8 mouse cellular contexts compared by ENCODE assay signal in the genomic region with DNA sequence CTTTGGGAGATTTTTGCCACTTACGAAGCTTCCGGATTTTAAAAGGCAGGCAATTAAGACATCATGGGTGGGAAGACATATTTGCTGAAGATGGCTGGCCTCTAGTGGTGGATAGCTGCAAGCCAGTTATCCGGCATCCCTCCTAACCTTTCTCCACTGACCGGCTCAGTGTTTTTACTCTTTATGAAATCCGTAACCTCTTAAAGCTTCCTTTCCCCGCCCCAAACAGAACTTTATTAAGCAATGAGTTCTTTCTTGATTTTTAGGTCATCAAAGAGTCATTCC. TPM values are rescaled to one million over a fixed set of nuclear protein-coding genes. Genes with fewer than 3 reads are reported as not detected.
A peak's percentile ranks its signal among the peaks of the same experiment; 100 is the strongest.
DNase-seq lines count a peak whose midpoint lies in the region; ATAC-seq lines count a peak whose summit lies in the region.

No protein-coding gene starts in this region.

- H3K27me3 ChIP-seq in kidney, embryonic 15.5 days = no peaks in the 10 kb centered on the region
- no peaks in the 10 kb centered on the region for H3K27me3 ChIP-seq in lung, embryonic 16.5 days (ENCODE audit: control insufficient read depth, insufficient read depth, low read depth, low read length)

- H3K36me3 ChIP-seq in kidney, embryonic 15.5 days = no peaks in the 10 kb centered on the region
- H3K36me3 ChIP-seq in lung, embryonic 16.5 days (ENCODE audit: control insufficient read depth, insufficient read depth, low read length) = no peaks in the 10 kb centered on the region

- H3K4me3 ChIP-seq in kidney, embryonic 15.5 days (replicated peaks) = no peak overlapping the region
- H3K4me3 ChIP-seq in lung, embryonic 16.5 days (ENCODE audit: low read length) = no peak overlapping the region

- WGBS in kidney, embryonic 15.5 days = 55% methylated on average over 6 of the region's 6 CpGs
- WGBS in lung, embryonic 16.5 days = 46% methylated on average over 6 of the region's 6 CpGs

- no peak overlapping the region for H3K27ac ChIP-seq in kidney, embryonic 15.5 days
- no peak overlapping the region for H3K27ac ChIP-seq in lung, embryonic 16.5 days (ENCODE audit: low read length)

- 0 out of 2 replicates have a peak, but pooled peaks cover 3% of the 10 kb centered on the region for H3K4me1 ChIP-seq in kidney, embryonic 15.5 days
- no peaks in the 10 kb centered on the region for H3K4me1 ChIP-seq in lung, embryonic 16.5 days (replicated peaks; ENCODE audit: control insufficient read depth, insufficient read depth, low read length)

- no peak for ATAC-seq in kidney, embryonic 15.5 days (replicated peaks; ENCODE audit: low FRiP score)
- ATAC-seq in lung, embryonic 16.5 days (ENCODE audit: low read depth) = no peak
- no peak for ATAC-seq in erythroblast, adult 5-6 weeks (replicated peaks; ENCODE audit: low FRiP score, poor library complexity, severe bottlenecking)

- DNase-seq in adrenal gland, postnatal 36 days = peak; percentile 37 to 65
- DNase-seq in adrenal gland, postnatal 4 days (ENCODE audit: low spot score in 2 of 2) = no peak
- peak; percentile 68 for DNase-seq in kidney, adult 9 months
- DNase-seq in cerebellum, adult 8-10 months = peak; percentile 31
- DNase-seq in right cerebral cortex, postnatal 36 days (ENCODE audit: low spot score in 2 of 2) = no peak

- H3K4me2 ChIP-seq in kidney, embryonic 15.5 days = no peak overlapping the region
- H3K4me2 ChIP-seq in lung, embryonic 16.5 days (ENCODE audit: low read depth, low read length) = peak overlapping the region; percentile 29; the same call in 1 of the 2 replicates

- no peaks in the 10 kb centered on the region; the same call in 1 of the 2 replicates for H3K9me3 ChIP-seq in kidney, embryonic 15.5 days (replicated peaks)
- H3K9me3 ChIP-seq in lung, embryonic 16.5 days (ENCODE audit: control insufficient read depth, low read length) = no peaks in the 10 kb centered on the region

- no peak overlapping the region for H3K9ac ChIP-seq in kidney, embryonic 15.5 days
- H3K9ac ChIP-seq in lung, embryonic 16.5 days (ENCODE audit: low read length) = no peak overlapping the region

RNA-seq across cellular contexts. Expression of gene Morn4, which starts 17.0 kb away (rescaled TPM):
- total RNA-seq in adrenal gland, postnatal 36 days (2021) = 10 to 100 TPM in 1 of 2 experiments, 1 to 10 TPM in 1; 8.2 to 12.2 TPM
- 10 to 100 TPM; 15.0 to 16.0 TPM for total RNA-seq in adrenal gland, postnatal 4 days (2021)
- polyA plus RNA-seq in kidney, embryonic 15.5 days (2015; fragmentation: Nextera tagmentation; extraction: Ambion mirVana) = 29.6 TPM in 2 replicates
- polyA plus RNA-seq in lung, embryonic 16.5 days (2015; fragmentation: Nextera tagmentation; extraction: Ambion mirVana) = 16.5 and 18.5 TPM in 2 replicates
- total RNA-seq in erythroblast, adult 5-6 weeks (2015; ENCODE audit: low replicate concordance) = not detected in 2 replicates
- not detected in 2 replicates for total RNA-seq in erythroblast, adult 5-6 weeks (2017; ENCODE audit: low replicate concordance)

RNA-seq across cellular contexts. Expression of gene 4933411K16Rik, which starts 17.1 kb away (rescaled TPM):
- total RNA-seq in adrenal gland, postnatal 36 days (2021) = under 1 TPM; 0.30 to 0.33 TPM
- total RNA-seq in adrenal gland, postnatal 4 days (2021) = 1 to 10 TPM; 1.5 to 1.6 TPM
- 0.54 and 0.62 TPM in 2 replicates for polyA plus RNA-seq in kidney, embryonic 15.5 days (2015; fragmentation: Nextera tagmentation; extraction: Ambion mirVana)
- polyA plus RNA-seq in lung, embryonic 16.5 days (2015; fragmentation: Nextera tagmentation; extraction: Ambion mirVana) = not detected in 2 replicates
- not detected in 2 replicates for total RNA-seq in erythroblast, adult 5-6 weeks (2015; ENCODE audit: low replicate concordance)
- 0.42 TPM in 1 of 2 replicates, not detected in the other for total RNA-seq in erythroblast, adult 5-6 weeks (2017; ENCODE audit: low replicate concordance)

RNA-seq across cellular contexts. Expression of gene Pi4k2a, which starts 21.1 kb away (rescaled TPM):
- total RNA-seq in adrenal gland, postnatal 36 days (2021) = 10 to 100 TPM; 61.7 to 76.3 TPM
- total RNA-seq in adrenal gland, postnatal 4 days (2021) = 10 to 100 TPM; 37.5 to 42.3 TPM
- polyA plus RNA-seq in kidney, embryonic 15.5 days (2015; fragmentation: Nextera tagmentation; extraction: Ambion mirVana) = 27.4 and 27.7 TPM in 2 replicates
- polyA plus RNA-seq in lung, embryonic 16.5 days (2015; fragmentation: Nextera tagmentation; extraction: Ambion mirVana) = 7.5 and 8.4 TPM in 2 replicates
- 4.0 TPM in 2 replicates for total RNA-seq in erythroblast, adult 5-6 weeks (2015; ENCODE audit: low replicate concordance)
- 3.4 and 6.6 TPM in 2 replicates for total RNA-seq in erythroblast, adult 5-6 weeks (2017; ENCODE audit: low replicate concordance)

RNA-seq across cellular contexts. Expression of gene Hoga1, which starts 23.8 kb away (rescaled TPM):
- total RNA-seq in adrenal gland, postnatal 36 days (2021) = 1 to 10 TPM; 4.3 to 6.7 TPM
- total RNA-seq in adrenal gland, postnatal 4 days (2021) = 10 to 100 TPM; 21.5 to 22.6 TPM
- polyA plus RNA-seq in kidney, embryonic 15.5 days (2015; fragmentation: Nextera tagmentation; extraction: Ambion mirVana) = 19.7 and 21.1 TPM in 2 replicates
- polyA plus RNA-seq in lung, embryonic 16.5 days (2015; fragmentation: Nextera tagmentation; extraction: Ambion mirVana) = 1.3 and 2.9 TPM in 2 replicates
- total RNA-seq in erythroblast, adult 5-6 weeks (2015; ENCODE audit: low replicate concordance) = 0.63 TPM in 1 of 2 replicates, not detected in the other
- not detected in 2 replicates for total RNA-seq in erythroblast, adult 5-6 weeks (2017; ENCODE audit: low replicate concordance)

RNA-seq across cellular contexts. Expression of gene Ankrd2, which starts 33.4 kb away (rescaled TPM):
- total RNA-seq in adrenal gland, postnatal 36 days (2021) = under 1 TPM in 1 of 2 experiments, not detected in 1; 0.49 TPM
- 1 to 10 TPM in 1 of 2 experiments, under 1 TPM in 1; 0.36 to 2.8 TPM for total RNA-seq in adrenal gland, postnatal 4 days (2021)
- 0.35 TPM in 1 of 2 replicates, not detected in the other for polyA plus RNA-seq in kidney, embryonic 15.5 days (2015; fragmentation: Nextera tagmentation; extraction: Ambion mirVana)
- polyA plus RNA-seq in lung, embryonic 16.5 days (2015; fragmentation: Nextera tagmentation; extraction: Ambion mirVana) = 0.28 and 0.84 TPM in 2 replicates
- total RNA-seq in erythroblast, adult 5-6 weeks (2015; ENCODE audit: low replicate concordance) = not detected in 2 replicates
- not detected in 2 replicates for total RNA-seq in erythroblast, adult 5-6 weeks (2017; ENCODE audit: low replicate concordance)

Comparison
In these comparisons a context has a peak if more than half of its experiments do, and no peak if none do; other contexts are left out.
1. DNase-seq: peak in adrenal gland, postnatal 36 days (2 of 2), kidney, adult 9 months (single experiment) and cerebellum, adult 8-10 months (single experiment); none in adrenal gland, postnatal 4 days (0 of 2) and right cerebral cortex, postnatal 36 days (0 of 2).
2. RNA of gene Morn4, which starts 17.0 kb away (total RNA-seq): 15.0 to 16.0 TPM in adrenal gland, postnatal 4 days and 8.2 to 12.2 TPM in adrenal gland, postnatal 36 days; not detected in erythroblast, adult 5-6 weeks; every median in the first group is over 4 times any median in the second.
3. RNA of gene Pi4k2a, which starts 21.1 kb away (total RNA-seq): 61.7 to 76.3 TPM in adrenal gland, postnatal 36 days and 37.5 to 42.3 TPM in adrenal gland, postnatal 4 days; 3.4 to 6.6 TPM in erythroblast, adult 5-6 weeks; every median in the first group is over 4 times any median in the second.